Mouse (Mus musculus): ENCODE measurements around the gene Myo1d. TPM values are rescaled to one million over a fixed set of nuclear protein-coding genes. Genes with fewer than 3 reads are reported as not detected.
A peak's percentile ranks its signal among the peaks of the same experiment; 100 is the strongest.
"Not testable (repeated sequence)": the region's sequence is repeated elsewhere in the genome, so short reads cannot be mapped to it uniquely, and the experiment has no call there.

Myo1d gene
- total RNA-seq, 2 experiments from 2014 or later = 34.4 to 41.9 TPM

GRCm38 (mm10) chr11:80483536-80484067 is 296.2 kb downstream of the Myo1d start:
- no peak for DNase-seq (ENCODE audit: low spot score in 2 of 2)

- DNase-seq (ENCODE audit: low spot score in 2 of 2) = no peak
Measured at GRCm38 (mm10) chr11:80482921-80483320, 296.9 kb downstream of the Myo1d start.

GRCm38 (mm10) chr11:80482347-80482746 is 297.5 kb downstream of the Myo1d start:
- DNase-seq (ENCODE audit: low spot score in 2 of 2) = no peak

- no peak for DNase-seq (ENCODE audit: low spot score in 2 of 2)
Measured at GRCm38 (mm10) chr11:80481409-80482050, 298.3 kb downstream of the Myo1d start.

GRCm38 (mm10) chr11:80479906-80480866 is 299.6 kb downstream of the Myo1d start:
- no peak for DNase-seq (ENCODE audit: low spot score in 2 of 2)

DNA sequence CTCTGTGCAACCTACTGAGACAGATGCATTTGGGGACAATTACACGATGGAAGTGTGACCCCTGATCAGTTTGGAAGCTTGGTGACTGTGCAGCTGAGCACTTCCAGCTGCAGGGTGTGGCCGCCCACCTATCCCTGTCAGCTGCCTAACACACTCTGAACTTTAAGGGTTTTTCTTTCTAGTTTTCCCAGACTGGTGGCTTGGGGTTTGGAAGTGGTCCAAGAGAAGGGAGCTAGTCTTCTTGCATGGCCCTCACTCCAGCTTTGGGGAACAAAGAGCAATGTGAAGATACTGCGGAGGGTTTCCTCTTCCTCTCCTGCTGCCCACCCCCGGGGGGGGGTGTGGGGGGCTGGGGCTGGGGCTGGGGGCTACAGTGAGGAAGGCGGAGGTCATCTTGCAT is 300.4 kb downstream of the Myo1d start:
- DNase-seq (ENCODE audit: low spot score in 2 of 2) = no peak

DNA sequence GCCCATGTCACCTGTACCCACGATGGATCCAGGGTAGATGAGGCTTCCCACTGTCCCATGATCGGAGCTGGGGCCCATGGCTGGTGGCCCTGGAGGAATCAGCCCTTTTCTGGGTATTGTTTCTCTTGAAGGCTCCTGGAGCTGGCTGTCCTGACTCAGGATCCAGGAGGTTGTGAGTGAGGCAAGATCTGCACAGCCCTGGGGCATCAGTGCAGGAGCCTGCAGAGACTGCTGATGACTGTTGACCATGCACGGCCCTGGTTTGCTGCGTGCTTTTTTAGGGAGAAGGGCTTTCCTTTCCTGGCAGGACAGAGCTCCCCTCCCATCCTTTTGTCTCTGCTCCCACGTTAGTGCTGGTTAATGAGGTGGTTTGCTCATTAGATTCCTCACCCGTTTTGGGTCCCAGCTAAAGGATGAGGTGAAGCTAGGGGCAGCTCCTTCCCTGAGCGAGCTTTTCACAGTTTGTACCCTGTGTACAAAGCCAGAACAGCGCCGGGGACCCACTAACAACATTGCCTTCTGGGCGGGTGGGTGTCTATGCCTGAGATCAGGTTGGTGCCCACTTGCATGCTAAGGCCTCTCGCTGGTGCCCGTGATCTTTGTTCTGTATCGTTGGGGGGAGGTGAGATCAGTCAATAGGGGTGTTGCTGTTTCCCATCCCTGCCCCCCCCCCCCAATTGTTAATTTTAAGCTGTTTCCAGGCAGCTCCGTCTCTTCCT is 301.0 kb downstream of the Myo1d start:
- no peak for DNase-seq (ENCODE audit: low spot score in 2 of 2)

DNA sequence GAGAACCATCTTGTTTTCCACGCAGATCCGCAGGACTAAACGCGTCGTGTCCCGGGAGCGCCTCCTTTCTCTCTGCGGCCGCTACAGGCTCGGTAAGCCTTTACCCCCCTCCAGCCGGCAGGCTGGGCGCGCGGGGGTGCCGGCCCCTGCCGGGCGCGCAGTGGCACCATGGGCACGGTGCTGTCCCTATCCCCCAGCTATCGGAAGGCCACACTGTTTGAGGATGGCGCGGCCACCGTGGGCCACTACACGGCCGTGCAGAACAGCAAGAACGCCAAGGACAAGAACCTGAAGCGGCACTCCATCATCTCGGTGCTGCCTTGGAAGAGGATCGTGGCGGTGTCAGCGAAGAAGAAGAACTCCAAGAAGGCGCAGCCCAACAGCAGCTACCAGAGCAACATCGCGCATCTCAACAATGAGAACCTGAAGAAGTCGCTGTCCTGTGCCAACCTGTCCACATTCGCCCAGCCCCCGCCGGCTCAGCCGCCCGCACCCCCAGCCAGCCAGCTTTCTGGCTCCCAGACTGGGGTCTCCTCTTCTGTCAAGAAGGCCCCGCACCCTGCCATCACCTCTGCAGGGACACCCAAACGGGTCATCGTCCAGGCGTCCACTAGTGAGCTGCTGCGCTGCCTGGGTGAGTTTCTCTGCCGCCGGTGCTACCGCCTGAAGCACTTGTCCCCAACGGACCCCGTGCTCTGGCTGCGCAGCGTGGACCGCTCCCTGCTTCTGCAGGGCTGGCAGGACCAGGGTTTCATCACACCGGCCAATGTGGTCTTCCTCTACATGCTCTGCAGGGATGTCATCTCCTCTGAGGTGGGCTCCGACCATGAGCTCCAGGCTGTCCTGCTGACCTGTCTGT is 302.3 kb downstream of the Myo1d start:
- no peak for DNase-seq (ENCODE audit: low spot score in 2 of 2)

DNA sequence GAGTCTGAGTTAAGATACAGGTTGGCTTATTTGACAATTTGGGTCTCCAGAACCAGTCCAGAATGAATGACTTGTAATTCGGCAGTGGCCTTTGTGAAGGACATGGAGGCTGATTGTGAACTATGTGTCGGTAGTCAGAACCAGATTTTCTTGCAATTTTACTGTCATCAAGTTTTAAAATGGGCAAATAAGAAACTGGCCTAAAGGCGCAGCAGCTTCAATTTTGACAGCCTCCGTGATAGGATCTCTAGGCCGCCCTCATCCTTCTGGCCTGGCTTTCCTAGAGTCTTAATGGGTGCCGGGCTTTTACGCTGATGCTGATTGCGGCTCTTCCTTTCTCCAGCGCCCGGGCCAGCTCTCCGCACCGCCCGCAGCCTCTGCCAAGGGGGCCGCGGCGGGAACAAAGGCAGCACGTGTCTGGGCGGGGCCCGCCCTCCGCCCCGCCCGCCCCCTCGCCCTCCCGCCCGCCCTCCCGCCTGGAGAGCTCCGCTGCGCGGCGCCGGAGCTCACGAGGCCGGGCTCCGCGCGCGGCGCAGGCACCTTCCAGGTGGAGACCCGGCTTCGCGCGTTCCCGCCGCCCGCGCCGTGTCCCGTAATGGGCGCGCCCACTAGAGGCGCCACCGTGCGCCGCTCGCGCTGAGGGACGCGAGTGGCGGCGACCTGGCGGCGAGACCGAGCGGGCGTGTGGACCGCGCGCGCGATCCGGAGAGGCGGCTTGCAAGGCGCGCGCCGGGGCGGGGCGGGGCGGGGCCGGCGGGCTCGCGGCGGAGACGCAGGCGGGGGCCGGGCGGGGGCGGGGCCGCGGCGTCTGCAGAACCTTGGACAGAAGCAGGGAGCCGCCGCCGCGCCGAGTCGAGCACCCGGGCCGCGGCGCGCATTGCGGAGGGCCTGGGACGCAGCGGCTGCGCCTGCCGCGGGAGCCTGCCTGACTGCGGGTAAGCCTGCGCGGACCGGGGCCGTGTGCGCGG is 303.3 kb downstream of the Myo1d start, which contains the start of gene Cdk5r1:
TSS of gene Cdk5r1 (plus strand) at position 802 of the 968 bp plus-strand sequence.
- DNase-seq (ENCODE audit: low spot score in 2 of 2) = peak; percentile 67 to 72

DNA sequence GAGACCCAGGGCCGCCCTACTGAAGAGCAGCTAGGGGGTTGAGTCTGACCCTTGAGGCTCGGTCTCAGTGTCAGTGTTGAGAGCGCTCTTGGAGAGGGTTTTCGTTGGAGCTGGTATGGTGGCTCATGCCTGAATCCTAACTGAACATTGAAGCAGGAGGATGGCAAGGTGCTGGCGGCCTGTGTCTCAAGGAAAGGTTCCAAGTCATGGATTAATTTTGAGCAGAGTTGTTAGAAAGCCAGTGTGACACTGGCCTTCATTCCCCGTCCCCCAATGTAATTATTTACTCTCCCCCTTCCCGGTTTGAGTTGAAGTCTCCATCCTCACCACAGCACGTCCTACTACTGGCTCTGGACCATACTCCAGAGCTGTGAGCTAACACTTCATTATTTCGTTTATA is 304.3 kb downstream of the Myo1d start:
- DNase-seq (ENCODE audit: low spot score in 2 of 2) = no peak

GRCm38 (mm10) chr11:80474846-80475245 is 305.0 kb downstream of the Myo1d start:
- no peak for DNase-seq (ENCODE audit: low spot score in 2 of 2)

DNA sequence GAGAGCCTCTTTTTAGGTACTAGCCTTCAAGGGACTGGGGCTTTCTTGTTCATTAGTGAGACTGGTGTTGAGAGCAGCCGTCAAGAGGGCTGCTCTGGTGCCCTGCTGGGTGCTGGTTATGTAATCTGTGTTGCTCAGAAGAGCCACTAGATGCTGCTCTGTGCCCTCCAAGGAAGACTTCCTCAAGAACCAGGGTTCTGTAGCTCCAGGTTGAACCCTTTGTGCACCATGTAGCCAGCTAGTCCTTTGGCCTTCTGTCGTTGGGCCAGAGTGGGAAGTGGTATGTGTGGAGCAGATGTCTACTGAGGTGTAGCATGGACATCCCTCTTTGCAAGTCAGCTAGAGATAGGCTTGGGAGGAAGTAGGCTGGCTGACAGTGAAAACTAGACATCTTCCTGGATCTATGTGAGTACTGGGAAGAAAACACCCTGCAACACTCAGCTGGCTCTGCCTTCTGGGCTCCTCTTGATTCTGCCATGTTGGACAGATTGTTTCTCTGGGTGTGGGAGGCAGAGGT is 305.6 kb downstream of the Myo1d start:
- no peak for DNase-seq (ENCODE audit: low spot score in 2 of 2)

- no peak for DNase-seq (ENCODE audit: low spot score in 2 of 2)
Measured at GRCm38 (mm10) chr11:80471836-80472605, 307.8 kb downstream of the Myo1d start.

DNA sequence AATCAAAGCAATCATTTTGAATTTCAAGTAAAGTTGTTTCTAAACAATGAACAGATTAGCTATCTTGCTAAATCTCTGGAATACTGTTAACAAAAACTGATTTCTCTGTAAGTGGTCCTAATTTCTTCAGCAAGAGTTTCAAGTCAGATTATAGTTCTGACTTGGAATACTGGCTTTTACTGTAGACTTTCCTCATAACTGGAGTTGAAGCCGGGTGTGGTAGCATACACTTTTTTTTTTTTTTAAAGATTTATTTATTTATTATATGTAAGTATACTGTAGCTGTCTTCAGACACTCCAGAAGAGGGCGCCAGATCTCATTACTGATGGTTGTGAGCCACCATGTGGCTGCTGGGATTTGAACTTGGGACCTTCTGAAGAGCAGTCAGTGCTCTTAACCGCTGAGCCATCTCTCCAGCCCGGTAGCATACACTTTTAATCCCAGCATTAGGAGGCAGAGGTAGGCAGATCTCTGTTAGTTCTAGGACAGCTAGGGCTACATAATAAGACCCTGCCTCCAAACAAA is 316.2 kb downstream of the Myo1d start:
- not testable (repeated sequence) for DNase-seq (ENCODE audit: low spot score in 2 of 2)

DNA sequence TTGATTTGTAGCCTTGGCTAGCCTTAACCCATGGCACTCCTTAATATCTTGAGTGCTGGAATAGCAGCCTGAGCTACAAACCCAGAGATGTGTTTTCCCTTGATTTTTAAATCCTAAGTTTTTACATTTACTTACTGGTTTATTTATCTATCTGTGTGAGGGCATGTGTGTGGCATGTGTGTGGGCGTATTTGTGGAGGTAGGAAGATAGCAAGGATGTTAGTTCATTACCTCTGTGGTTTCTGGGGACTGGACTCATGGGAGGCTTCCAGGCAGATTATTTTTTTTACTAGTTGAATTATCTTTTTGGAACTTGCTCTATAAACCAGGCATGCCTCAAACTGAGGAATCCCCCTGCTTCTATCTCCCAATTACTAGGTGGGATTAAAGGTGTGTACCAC is 326.6 kb downstream of the Myo1d start:
- DNase-seq (ENCODE audit: low spot score in 2 of 2) = no peak

GRCm38 (mm10) chr11:80452242-80452641 is 327.6 kb downstream of the Myo1d start:
- DNase-seq (ENCODE audit: low spot score in 2 of 2) = no peak

DNA sequence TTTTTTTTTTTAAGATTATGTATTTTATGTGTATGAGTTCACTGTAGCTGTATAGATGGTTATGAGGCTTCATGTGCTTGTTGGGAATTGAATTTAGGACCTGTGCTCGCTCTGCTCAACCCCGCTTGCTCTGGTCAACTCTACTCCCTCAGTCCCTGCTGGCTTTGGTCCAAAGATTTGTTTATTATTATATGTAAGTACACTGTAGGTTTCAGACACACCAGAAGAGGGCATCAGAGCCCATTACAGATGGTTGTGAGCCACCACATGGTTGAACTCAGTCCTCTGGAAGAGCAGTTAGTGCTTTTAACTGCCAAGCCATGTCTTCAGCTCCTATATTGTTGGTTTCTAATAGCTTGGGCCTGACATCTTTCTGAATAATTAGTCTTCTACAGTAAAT is 330.0 kb downstream of the Myo1d start:
- DNase-seq (ENCODE audit: low spot score in 2 of 2) = no peak

- no peak for DNase-seq (ENCODE audit: low spot score in 2 of 2)
Measured at GRCm38 (mm10) chr11:80446916-80447315, 332.9 kb downstream of the Myo1d start.
